8 mouse cellular contexts compared by ENCODE assay signal in the genomic region with DNA sequence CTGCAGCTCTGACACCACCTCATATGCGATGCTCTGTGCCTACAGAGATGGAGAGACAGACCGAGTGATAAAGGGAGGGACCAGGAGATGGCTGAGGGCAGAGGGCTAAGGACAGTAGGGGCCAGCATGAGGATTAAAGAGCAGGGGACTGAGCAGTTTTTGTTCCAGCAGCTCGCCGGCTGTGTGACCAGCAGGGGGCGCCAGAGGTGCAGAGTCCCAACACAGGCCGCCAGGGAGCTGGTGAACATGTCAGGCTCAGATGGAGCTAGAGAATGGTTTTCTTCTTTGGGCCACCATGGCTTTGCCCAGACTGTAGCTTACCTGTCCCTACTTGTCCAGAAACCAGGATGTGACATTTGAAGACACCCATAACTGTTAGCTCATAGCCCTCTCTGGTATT. TPM values are rescaled to one million over a fixed set of nuclear protein-coding genes. Genes with fewer than 3 reads are reported as not detected.
A peak's percentile ranks its signal among the peaks of the same experiment; 100 is the strongest.
DNase-seq lines count a peak whose midpoint lies in the region; ATAC-seq lines count a peak whose summit lies in the region.

No protein-coding gene starts in this region.

- no peak overlapping the region for H3K4me2 ChIP-seq in embryonic facial prominence, embryonic 13.5 days

- H3K4me3 ChIP-seq in embryonic facial prominence, embryonic 13.5 days = no peak overlapping the region

- peaks cover 9% of the 10 kb centered on the region; the same call in 1 of the 2 replicates for H3K4me1 ChIP-seq in embryonic facial prominence, embryonic 13.5 days

- H3K27ac ChIP-seq in embryonic facial prominence, embryonic 13.5 days = no peak overlapping the region

- 1% methylated on average over 6 of the region's 6 CpGs for WGBS in embryonic facial prominence, embryonic 13.5 days

- no peaks in the 10 kb centered on the region for H3K36me3 ChIP-seq in embryonic facial prominence, embryonic 13.5 days

- H3K9ac ChIP-seq in embryonic facial prominence, embryonic 13.5 days = 0 out of 2 replicates have a peak overlapping the region, but pooled peaks have one; percentile 33

- ATAC-seq in embryonic facial prominence, embryonic 13.5 days (ENCODE audit: insufficient number of reproducible peaks, insufficient read depth, low FRiP score, low TSS enrichment, low read depth) = no peak
- peak; percentile 32; the same call in 1 of the 2 replicates for ATAC-seq in megakaryocyte-erythroid progenitor cell, adult 5-6 weeks (replicated peaks; ENCODE audit: low FRiP score, low TSS enrichment, poor library complexity, severe bottlenecking)

- H3K9me3 ChIP-seq in embryonic facial prominence, embryonic 13.5 days = no peaks in the 10 kb centered on the region

- 0 out of 2 replicates have a peak, but pooled peaks cover 3% of the 10 kb centered on the region for H3K27me3 ChIP-seq in embryonic facial prominence, embryonic 13.5 days

- DNase-seq in ES-CJ7 (ENCODE audit: low read depth, low spot score) = peak; percentile 90
- peak; percentile 95 for DNase-seq in adrenal gland, postnatal 14 days
- DNase-seq in heart, postnatal 14 days = peak; percentile 92 to 96
- DNase-seq in left cerebral cortex, adult 8-10 months (ENCODE audit: low spot score in 2 of 2) = peak; percentile 67 to 83
- peak; percentile 89 to 92 for DNase-seq in right cerebral cortex, postnatal 10 days (ENCODE audit: low spot score in 2 of 2)
- DNase-seq in urinary bladder, postnatal 14 days (ENCODE audit: low spot score) = peak; percentile 92

- intact Hi-C loops in heart, postnatal 14 days (cut with DNase I) = loop anchor here (1.0 kb wide), 2 partner anchors 25 to 124 kb away; no protein-coding TSS in a partner anchor

RNA-seq across cellular contexts. Expression of a gene that starts 5.0 kb away (rescaled TPM):
- total RNA-seq in adrenal gland, postnatal 14 days (2021) = 12.5 and 15.8 TPM in 2 replicates
- 5.9 and 7.7 TPM in 2 replicates for polyA plus RNA-seq in embryonic facial prominence, embryonic 13.5 days (2015; fragmentation: Nextera tagmentation; extraction: Ambion mirVana)
- 10 to 100 TPM; 22.4 to 23.9 TPM for total RNA-seq in heart, postnatal 14 days (2021)
- 10 to 100 TPM; 10.9 to 22.7 (median 17.6) TPM for total RNA-seq in left cerebral cortex, adult 8-10 months (2022)
- total RNA-seq in megakaryocyte-erythroid progenitor cell, adult 5-6 weeks (2014; fragmentation: Nextera tagmentation) = 27.6 and 29.1 TPM in 2 replicates
- 8.0 and 11.8 TPM in 2 replicates for total RNA-seq in megakaryocyte-erythroid progenitor cell, adult 5-6 weeks (2017)

RNA-seq across cellular contexts. Expression of a gene that starts 18.5 kb away (rescaled TPM):
- total RNA-seq in adrenal gland, postnatal 14 days (2021) = 2.9 and 3.8 TPM in 2 replicates
- polyA plus RNA-seq in embryonic facial prominence, embryonic 13.5 days (2015; fragmentation: Nextera tagmentation; extraction: Ambion mirVana) = 3.2 and 5.3 TPM in 2 replicates
- total RNA-seq in heart, postnatal 14 days (2021) = 1 to 10 TPM; 3.8 to 4.0 TPM
- 10 to 100 TPM; 15.7 to 28.6 (median 17.7) TPM for total RNA-seq in left cerebral cortex, adult 8-10 months (2022)
- 0.32 TPM in 1 of 2 replicates, not detected in the other for total RNA-seq in megakaryocyte-erythroid progenitor cell, adult 5-6 weeks (2014; fragmentation: Nextera tagmentation)
- total RNA-seq in megakaryocyte-erythroid progenitor cell, adult 5-6 weeks (2017) = 2.9 TPM in 1 of 2 replicates, not detected in the other

RNA-seq across cellular contexts. Expression of a gene that starts 29.2 kb away (rescaled TPM):
- total RNA-seq in adrenal gland, postnatal 14 days (2021) = 52.2 and 52.9 TPM in 2 replicates
- polyA plus RNA-seq in embryonic facial prominence, embryonic 13.5 days (2015; fragmentation: Nextera tagmentation; extraction: Ambion mirVana) = 108 and 124 TPM in 2 replicates
- total RNA-seq in heart, postnatal 14 days (2021) = 10 to 100 TPM; 38.8 to 40.1 TPM
- total RNA-seq in left cerebral cortex, adult 8-10 months (2022) = 10 to 100 TPM; 76.5 to 94.5 (median 85.6) TPM
- total RNA-seq in megakaryocyte-erythroid progenitor cell, adult 5-6 weeks (2014; fragmentation: Nextera tagmentation) = 28.5 and 47.9 TPM in 2 replicates
- total RNA-seq in megakaryocyte-erythroid progenitor cell, adult 5-6 weeks (2017) = 30.8 and 51.1 TPM in 2 replicates

RNA-seq across cellular contexts. Expression of a gene that starts 36.3 kb away (rescaled TPM):
- total RNA-seq in adrenal gland, postnatal 14 days (2021) = 0.34 TPM in 1 of 2 replicates, not detected in the other
- polyA plus RNA-seq in embryonic facial prominence, embryonic 13.5 days (2015; fragmentation: Nextera tagmentation; extraction: Ambion mirVana) = 0.07 and 0.54 TPM in 2 replicates
- under 1 TPM; 0.12 to 0.59 TPM for total RNA-seq in heart, postnatal 14 days (2021)
- 1 to 10 TPM in 2 of 4 experiments, under 1 TPM in 2; 0.84 to 1.3 (median 1.0) TPM for total RNA-seq in left cerebral cortex, adult 8-10 months (2022)
- total RNA-seq in megakaryocyte-erythroid progenitor cell, adult 5-6 weeks (2014; fragmentation: Nextera tagmentation) = 0.31 and 0.79 TPM in 2 replicates
- 1.6 and 2.0 TPM in 2 replicates for total RNA-seq in megakaryocyte-erythroid progenitor cell, adult 5-6 weeks (2017)

RNA-seq across cellular contexts. Expression of a gene that starts 39.7 kb away (rescaled TPM):
- 22.9 and 28.2 TPM in 2 replicates for total RNA-seq in adrenal gland, postnatal 14 days (2021)
- 12.5 and 13.8 TPM in 2 replicates for polyA plus RNA-seq in embryonic facial prominence, embryonic 13.5 days (2015; fragmentation: Nextera tagmentation; extraction: Ambion mirVana)
- total RNA-seq in heart, postnatal 14 days (2021) = 10 to 100 TPM in 1 of 2 experiments, 1 to 10 TPM in 1; 9.4 to 11.1 TPM
- 100 to 1,000 TPM; 276 to 316 (median 288) TPM for total RNA-seq in left cerebral cortex, adult 8-10 months (2022)
- total RNA-seq in megakaryocyte-erythroid progenitor cell, adult 5-6 weeks (2014; fragmentation: Nextera tagmentation) = 44.0 and 54.3 TPM in 2 replicates
- total RNA-seq in megakaryocyte-erythroid progenitor cell, adult 5-6 weeks (2017) = 6.2 and 7.3 TPM in 2 replicates
